Mouse (Mus musculus) left cerebral cortex, adult 2 months (tissue): ENCODE data around the gene Rps24. TPM values are rescaled to one million over a fixed set of nuclear protein-coding genes. Genes with fewer than 3 reads are reported as not detected.

Experiments
- DNase-seq, 2 experiments: peaks; one replicate each; pipeline ENCODE4 v3.0.0; 2021 to 2022; ENCODE audit warnings: low spot score in 2 of 2, mixed read lengths in 1 of 2; ENCODE audit errors: extremely low spot score in 1 of 2
- H3K27ac ChIP-seq: fragments of 200-600 bp; 2 replicates; pipeline ENCODE4 v1.8.1; 2022
- H3K4me3 ChIP-seq: fragments of 200-600 bp; 2 replicates; pipeline ENCODE4 v1.8.1; 2022
- CTCF ChIP-seq: fragments of 200-600 bp; IDR thresholded peaks from 2 replicates; pipeline ENCODE4 v1.8.1; 2022; ENCODE audit warnings: antibody characterized with exemption, mild to moderate bottlenecking, moderate library complexity
- intact Hi-C: fragments of 180-260 bp; cut with DNase I; formaldehyde crosslinking; loops from one replicate; pipeline ENCODE4 v1.15.1; 2025
- total RNA-seq, 2 experiments: library from RNA; stranded (reverse); gene quantifications; 2 replicates each; pipeline ENCODE4 v1.2.3; 2021

Gene Rps24
- total RNA-seq, 2 experiments from 2014 or later: 662 to 734 TPM

GRCm38 (mm10) chr14:24521597-24521996, 34.7 kb downstream of the Rps24 start:
- TF ChIP-seq CTCF: no peak
- intact Hi-C loops: no loop called here
- Histone ChIP-seq H3K27ac (no peak overlapping the region), H3K4me3 (no peak overlapping the region)
- no peak for DNase-seq

- Histone ChIP-seq H3K4me3 (no peak overlapping the region), H3K27ac (no peak overlapping the region)
- intact Hi-C loops: no loop called here
- TF ChIP-seq CTCF: no peak
- no peak for DNase-seq
Observed at GRCm38 (mm10) chr14:24525137-24525536, 38.2 kb downstream of the Rps24 start.

DNA sequence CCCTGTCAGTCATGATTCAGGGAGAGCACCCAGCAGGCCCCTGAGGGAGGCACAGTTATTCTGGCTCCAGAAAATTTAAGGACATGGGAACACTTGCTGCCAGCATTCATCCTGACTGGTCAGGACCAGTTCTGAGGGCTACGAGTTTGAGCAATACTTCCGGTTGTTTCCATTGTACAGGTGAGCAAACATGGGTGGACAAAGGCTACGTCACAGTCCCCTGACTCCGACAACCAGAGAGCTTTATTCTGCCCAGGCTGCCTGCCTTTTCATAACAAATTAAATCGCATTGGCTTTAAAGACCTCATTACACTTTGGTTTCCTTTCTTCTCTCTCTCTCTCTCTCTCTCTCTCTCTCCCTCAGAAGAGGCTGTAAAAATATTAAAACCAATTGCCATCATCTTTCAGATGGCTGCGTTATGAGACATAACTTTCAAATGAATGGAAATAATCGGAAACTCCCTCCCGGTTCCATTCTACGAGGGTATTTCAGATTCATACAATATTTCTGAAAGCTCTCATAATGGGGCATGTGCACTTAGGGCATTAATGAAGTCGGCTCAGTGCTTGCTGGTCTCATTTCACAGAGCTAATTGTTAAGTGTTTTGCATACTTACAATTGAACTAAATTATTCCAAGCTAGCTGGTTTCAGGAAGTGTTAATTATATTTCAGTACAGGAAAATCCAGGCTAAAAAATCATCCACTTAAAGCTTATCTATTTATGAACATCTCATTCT, 38.9 kb downstream of the Rps24 start:
- DNase-seq: no peak
- intact Hi-C loops: no loop called here
- H3K4me3 ChIP-seq: no peak overlapping the region
- TF ChIP-seq CTCF: no peak
- no peak overlapping the region for H3K27ac ChIP-seq

- TF ChIP-seq CTCF: no peak
- intact Hi-C loops: no loop called here
- Histone ChIP-seq H3K27ac (no peak overlapping the region), H3K4me3 (no peak overlapping the region)
- no peak for DNase-seq
Observed at GRCm38 (mm10) chr14:24526440-24526839, 39.5 kb downstream of the Rps24 start.

DNA sequence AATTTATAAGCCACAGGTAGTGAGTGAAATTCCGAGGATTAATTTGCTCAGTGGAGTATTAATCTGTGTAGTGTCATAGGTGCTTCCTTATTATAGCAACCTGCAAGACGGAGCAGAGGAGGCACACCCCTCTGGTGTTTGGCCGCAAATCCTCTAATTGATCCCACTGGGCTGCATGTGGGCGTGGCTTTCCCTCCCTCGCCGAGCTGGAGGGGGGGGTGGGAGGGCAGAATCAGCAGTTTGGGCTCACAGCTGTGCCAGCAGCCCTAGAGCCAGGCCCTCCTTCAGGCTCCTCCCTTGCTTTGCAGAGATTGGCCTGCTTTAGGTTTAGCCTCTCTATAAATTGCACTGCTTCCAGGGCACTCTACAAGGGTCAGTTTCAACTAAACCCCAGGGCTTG, 43.3 kb downstream of the Rps24 start:
- no peak for DNase-seq
- no peak for TF ChIP-seq CTCF
- intact Hi-C loops: no loop called here
- no peak overlapping the region for H3K27ac ChIP-seq
- H3K4me3 ChIP-seq: no peak overlapping the region

- DNase-seq: no peak
- TF ChIP-seq CTCF: no peak
- H3K27ac ChIP-seq: no peak overlapping the region
- H3K4me3 ChIP-seq: no peak overlapping the region
- intact Hi-C loops: no loop called here
Observed at GRCm38 (mm10) chr14:24534865-24535545, 48.1 kb downstream of the Rps24 start.

DNA sequence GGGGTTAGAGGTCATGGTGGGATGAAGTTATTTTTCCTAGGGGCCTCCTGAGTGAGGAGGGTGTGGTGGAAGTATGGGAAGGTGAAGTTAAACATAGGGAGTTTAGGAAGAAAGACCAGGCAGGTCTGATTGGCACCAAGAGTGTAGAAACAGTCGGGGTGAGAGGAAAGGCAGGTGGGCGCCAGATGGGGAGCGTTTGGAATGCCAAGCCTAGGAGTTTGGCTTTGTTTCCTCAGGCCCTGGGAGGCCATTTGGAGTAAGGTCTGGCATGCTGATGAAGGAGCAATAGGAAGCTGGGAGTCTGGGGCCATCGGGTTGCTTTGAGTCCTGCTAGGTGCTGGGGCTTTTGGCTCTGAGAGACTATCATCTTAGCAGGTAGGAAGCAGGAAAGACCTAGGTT, 56.0 kb downstream of the Rps24 start:
- intact Hi-C loops: no loop called here
- no peak for TF ChIP-seq CTCF
- Histone ChIP-seq H3K27ac (no peak overlapping the region), H3K4me3 (no peak overlapping the region)
- DNase-seq: no peak

GRCm38 (mm10) chr14:24544057-24544456, 57.1 kb downstream of the Rps24 start:
- Histone ChIP-seq H3K27ac (no peak overlapping the region), H3K4me3 (no peak overlapping the region)
- TF ChIP-seq CTCF: peak; percentile 62
- DNase-seq: peak; percentile 24 to 25
- intact Hi-C loops: loop anchor here (2.0 kb wide), 1 partner anchor 43 kb away; no protein-coding TSS in a partner anchor

Other genes starting within 250 kb of the Rps24 start
- 10 to 100 TPM; 31.6 to 41.9 TPM for gene Dlg5, start 241.2 kb upstream of the Rps24 start, total RNA-seq
- gene E330034G19Rik, start 193.9 kb upstream of the Rps24 start, total RNA-seq: not detected
- 10 to 100 TPM; 39.0 to 40.9 TPM for gene Polr3a, start 67 bp upstream of the Rps24 start, total RNA-seq